Mouse (Mus musculus): ENCODE data around the gene Ebpl. TPM values are rescaled to one million over a fixed set of nuclear protein-coding genes. Genes with fewer than 3 reads are reported as not detected.

Gene Ebpl
- 0.32 and 0.92 TPM in 2 replicates for total RNA-seq (2023)

DNA sequence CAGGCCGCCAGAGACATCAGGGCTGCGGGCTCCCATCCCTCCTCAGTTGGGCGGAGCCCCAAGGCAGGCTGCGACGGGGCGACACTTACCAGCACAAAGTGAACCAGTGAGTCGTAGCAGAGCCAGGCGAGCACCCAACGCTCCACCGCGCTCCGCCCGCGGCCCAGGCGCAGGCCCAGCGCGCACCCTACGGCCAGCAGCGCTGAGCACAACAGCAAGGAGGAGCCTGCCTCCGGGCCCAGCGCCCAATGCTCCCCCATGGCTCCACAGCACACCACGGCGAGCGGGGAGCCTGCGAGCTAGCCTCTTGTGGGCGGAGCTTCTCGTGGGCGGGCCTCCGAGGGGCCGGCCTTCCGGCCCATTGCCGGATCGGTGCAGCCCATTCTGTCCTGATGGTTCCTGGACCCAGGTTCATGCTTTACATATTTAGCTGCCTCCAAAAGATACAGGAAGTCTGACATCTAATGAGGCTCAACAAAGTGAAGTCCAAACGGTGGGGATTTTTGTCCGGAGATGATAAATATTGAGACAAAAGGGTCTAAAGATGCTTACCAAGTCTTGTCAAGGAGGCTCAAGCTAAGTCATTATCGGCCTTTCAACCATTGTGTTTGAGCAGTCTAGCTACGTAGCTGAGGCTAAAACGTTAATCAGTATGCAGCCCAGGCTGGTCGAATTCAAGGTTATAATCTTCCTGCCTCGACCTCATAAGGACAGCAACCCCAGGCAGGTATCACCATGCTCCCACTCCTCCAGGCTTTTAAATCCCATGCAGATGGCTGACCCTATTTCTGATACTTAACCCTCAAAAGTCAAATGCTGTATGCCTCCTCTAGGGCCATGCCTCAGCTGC, at the start of gene Ebpl:
Gene Ebpl (minus strand): TSS at position 309 of the 850 bp plus-strand sequence.

GRCm38 (mm10) chr14:61309593-61309992, 50.6 kb downstream of the Ebpl start, which contains the start of gene Arl11:
Arl11 (plus strand) TSS chr14:61309753.

Other genes starting within 250 kb of the Ebpl start
- 3.4 and 4.7 TPM in 2 replicates for gene Sacs, start 222.0 kb downstream of the Ebpl start, total RNA-seq (2023)
- not detected in 2 replicates for gene Sgcg, start 101.9 kb downstream of the Ebpl start, total RNA-seq (2023)
- gene Arl11, start 50.7 kb downstream of the Ebpl start, total RNA-seq (2023), result 78.5 and 79.9 TPM in 2 replicates
- gene Kpna3, start 79.4 kb upstream of the Ebpl start, total RNA-seq (2023), result 12.9 and 18.6 TPM in 2 replicates
- 2.2 TPM in 2 replicates for gene Spryd7, start 196.4 kb upstream of the Ebpl start, total RNA-seq (2023)
- 4.7 and 7.2 TPM in 2 replicates for gene Trim13, start 237.8 kb upstream of the Ebpl start, total RNA-seq (2023)
- gene Kcnrg, start 247.0 kb upstream of the Ebpl start, total RNA-seq (2023), result 0.29 TPM in 1 of 2 replicates, not detected in the other